Mouse (Mus musculus) CH12.LX (cell line): ENCODE data around the gene Hoxb5.

Experiments
- BHLHE40 ChIP-seq: IDR thresholded peaks from 2 replicates; pipeline ENCODE4 v1.6.1; 2011; ENCODE audit warnings: mild to moderate bottlenecking, low read depth, low read length, improper control_type of control experiment
- CHD2 ChIP-seq: IDR thresholded peaks from 2 replicates; pipeline ENCODE4 v1.6.1; 2011; ENCODE audit warnings: low read length, improper control_type of control experiment
- CTCF ChIP-seq, 2 experiments: IDR thresholded peaks in 1 of 2; conservative IDR thresholded peaks in 1 of 2; 2 replicates each; pipeline ENCODE4 v1.5.1; 2011 to 2012; ENCODE audit warnings: low read depth in 2 of 2, low read length in 2 of 2, improper control_type of control experiment in 1 of 2, inconsistent platforms in 1 of 2, mild to moderate bottlenecking in 1 of 2, moderate library complexity in 1 of 2
- EP300 ChIP-seq: IDR thresholded peaks from 2 replicates; pipeline ENCODE4 v1.6.1; 2011; ENCODE audit warnings: low read length, improper control_type of control experiment
- GABPA ChIP-seq: IDR thresholded peaks from 2 replicates; pipeline ENCODE4 v1.6.1; 2012; ENCODE audit warnings: low read depth, low read length, improper control_type of control experiment, inconsistent platforms; ENCODE audit not compliant: insufficient replicate concordance
- MAFK ChIP-seq: IDR thresholded peaks from 2 replicates; pipeline ENCODE4 v1.6.1; 2011; ENCODE audit warnings: low read length, improper control_type of control experiment; ENCODE audit not compliant: insufficient replicate concordance
- MEF2A ChIP-seq: IDR thresholded peaks from 2 replicates; pipeline ENCODE4 v1.6.1; 2014; ENCODE audit warnings: low read depth, mild to moderate bottlenecking, inconsistent platforms, low read length, improper control_type of control experiment, borderline replicate concordance
- POLR2A ChIP-seq: IDR thresholded peaks from 2 replicates; pipeline ENCODE4 v1.6.1; 2011; ENCODE audit warnings: low read depth, mild to moderate bottlenecking, improper control_type of control experiment, low read length
- RCOR1 ChIP-seq: conservative IDR thresholded peaks from 2 replicates; pipeline ENCODE4 v1.6.1; 2012; ENCODE audit warnings: low read depth, mild to moderate bottlenecking, inconsistent platforms, low read length, improper control_type of control experiment
- ZMIZ1 ChIP-seq: IDR thresholded peaks from 2 replicates; pipeline ENCODE4 v1.6.1; 2012; ENCODE audit warnings: low read depth, mild to moderate bottlenecking, inconsistent platforms, low read length, improper control_type of control experiment
- ZNF384 ChIP-seq: IDR thresholded peaks from 2 replicates; pipeline ENCODE4 v1.6.1; 2012; ENCODE audit warnings: low read depth, low read length, improper control_type of control experiment, inconsistent platforms

DNA sequence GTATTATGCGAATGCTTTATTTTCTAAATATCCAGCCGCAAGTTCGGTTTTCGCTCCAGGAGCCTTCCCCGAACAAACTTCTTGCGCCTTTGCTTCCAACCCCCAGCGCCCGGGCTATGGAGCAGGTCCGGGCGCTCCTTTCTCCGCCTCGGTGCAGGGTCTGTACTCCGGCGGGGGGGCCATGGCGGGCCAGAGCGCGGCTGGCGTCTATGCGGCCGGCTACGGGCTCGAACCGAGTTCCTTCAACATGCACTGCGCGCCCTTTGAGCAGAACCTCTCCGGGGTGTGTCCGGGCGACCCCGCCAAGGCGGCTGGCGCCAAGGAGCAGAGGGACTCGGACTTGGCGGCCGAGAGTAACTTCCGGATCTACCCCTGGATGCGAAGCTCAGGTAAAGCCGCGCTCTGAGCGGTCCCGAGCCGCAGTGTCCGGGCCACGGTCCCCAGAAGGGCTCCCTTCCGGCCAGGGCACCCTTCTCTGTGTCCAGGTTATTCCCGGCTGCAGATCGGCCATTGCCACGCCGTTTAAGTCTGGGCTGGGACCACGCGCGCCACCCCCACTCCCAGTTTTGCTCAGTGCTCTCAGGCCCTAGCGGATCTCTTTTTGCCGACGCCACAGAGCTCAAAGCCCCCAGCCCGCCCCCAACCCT lies 16.3 kb upstream of the Hoxb5 start:
- TF ChIP-seq MEF2A, result no peak
- TF ChIP-seq BHLHE40, result no peak
- no peak for TF ChIP-seq EP300
- no peak for TF ChIP-seq RCOR1
- TF ChIP-seq CTCF (conservative IDR thresholded peaks at IDR 0.05 in 1 of 2, IDR thresholded peaks at IDR 0.05 in 1 of 2; ENCODE audit: low read depth in 2 of 2, low read length in 2 of 2), result no peak
- TF ChIP-seq ZMIZ1, result no peak
- no peak for TF ChIP-seq GABPA
- TF ChIP-seq CHD2, result no peak
- no peak for TF ChIP-seq MAFK
- TF ChIP-seq POLR2A, result no peak
- TF ChIP-seq ZNF384, result no peak
